Comparison of ENCODE assay signal across 24 mouse cellular contexts in the genomic region with DNA sequence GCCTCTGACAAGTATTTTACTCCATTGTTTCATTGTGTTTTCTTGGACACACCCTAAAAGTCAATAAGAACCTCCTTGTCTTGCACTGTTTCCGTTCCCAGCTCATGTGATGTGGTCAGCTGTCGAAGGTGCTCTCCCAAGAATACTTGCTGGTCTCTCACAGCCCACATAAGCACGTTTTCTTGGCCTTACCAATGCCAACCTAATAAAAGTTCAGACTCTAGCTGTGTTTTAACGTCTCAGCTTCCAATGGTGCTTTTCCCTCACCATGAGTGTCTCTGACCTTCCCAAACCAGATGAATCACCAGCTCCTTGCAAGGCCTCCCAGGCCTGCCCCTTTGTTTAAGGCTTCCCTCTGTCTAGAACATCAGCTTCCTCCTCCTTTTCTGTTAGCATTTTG. TPM values are rescaled to one million over a fixed set of nuclear protein-coding genes. Genes with fewer than 3 reads are reported as not detected.
A peak's percentile ranks its signal among the peaks of the same experiment; 100 is the strongest.
DNase-seq lines count a peak whose midpoint lies in the region; ATAC-seq and TF ChIP-seq lines count a peak whose summit lies in the region.
"Had no signal": no experiment of that assay in that cellular context is flagged by ENCODE, and none has a peak within 500 bp of the region (broad histone marks: within the 10 kb centered on the region; RNA-seq: fewer than 3 reads in every experiment).

No protein-coding gene starts in this region.

- no peaks in the 10 kb centered on the region for H3K36me3 ChIP-seq in stomach, postnatal 0 days (ENCODE audit: control insufficient read depth, insufficient read depth, low read length)
- H3K36me3 ChIP-seq: embryonic facial prominence, embryonic 13.5 days; hindbrain, embryonic 12.5 days; kidney, embryonic 15.5 days; liver, embryonic 15.5 days; neural tube, embryonic 15.5 days had no signal

- H3K4me2 ChIP-seq in stomach, postnatal 0 days (replicated peaks; ENCODE audit: low read depth), result no peak overlapping the region
- H3K4me2 ChIP-seq: embryonic facial prominence, embryonic 13.5 days; heart, embryonic 11.5 days; hindbrain, embryonic 12.5 days; kidney, embryonic 15.5 days; liver, embryonic 15.5 days; neural tube, embryonic 15.5 days had no signal

- no peak overlapping the region for H3K4me3 ChIP-seq in stomach, postnatal 0 days (ENCODE audit: low read depth, low read length)
- H3K4me3 ChIP-seq: embryonic facial prominence, embryonic 13.5 days; hindbrain, embryonic 12.5 days; kidney, embryonic 15.5 days; liver, embryonic 15.5 days; megakaryocyte, embryonic 14.5 days; neural tube, embryonic 15.5 days had no signal

- no peak for TF ChIP-seq CTCF in stomach, postnatal 0 days (IDR thresholded peaks at IDR 0.05; ENCODE audit: low read depth)

- no peaks in the 10 kb centered on the region; the same call in 1 of the 2 replicates for H3K4me1 ChIP-seq in stomach, postnatal 0 days (replicated peaks; ENCODE audit: control insufficient read depth, insufficient read depth)
- H3K4me1 ChIP-seq: embryonic facial prominence, embryonic 13.5 days; hindbrain, embryonic 12.5 days; kidney, embryonic 15.5 days; neural tube, embryonic 15.5 days had no signal

- no peak overlapping the region for H3K27ac ChIP-seq in stomach, postnatal 0 days (replicated peaks)
- H3K27ac ChIP-seq: embryonic facial prominence, embryonic 13.5 days; hindbrain, embryonic 12.5 days; kidney, embryonic 15.5 days; liver, embryonic 15.5 days; neural tube, embryonic 15.5 days had no signal

- no peaks in the 10 kb centered on the region for H3K27me3 ChIP-seq in stomach, postnatal 0 days (ENCODE audit: control insufficient read depth, insufficient read depth, low read length)
- H3K27me3 ChIP-seq: embryonic facial prominence, embryonic 13.5 days; hindbrain, embryonic 12.5 days; kidney, embryonic 15.5 days; liver, embryonic 15.5 days; megakaryocyte, embryonic 14.5 days; neural tube, embryonic 15.5 days had no signal

- TF ChIP-seq EP300 in stomach, postnatal 0 days (optimal IDR thresholded peaks at IDR 0.05), result no peak

- no peaks in the 10 kb centered on the region for H3K9me3 ChIP-seq in stomach, postnatal 0 days (ENCODE audit: control insufficient read depth, low read length)
- H3K9me3 ChIP-seq: embryonic facial prominence, embryonic 13.5 days; hindbrain, embryonic 12.5 days; kidney, embryonic 15.5 days; liver, embryonic 15.5 days; neural tube, embryonic 15.5 days had no signal

- no peak overlapping the region for H3K9ac ChIP-seq in stomach, postnatal 0 days (ENCODE audit: low read length)
- H3K9ac ChIP-seq: embryonic facial prominence, embryonic 13.5 days; hindbrain, embryonic 12.5 days; kidney, embryonic 15.5 days; liver, embryonic 15.5 days; neural tube, embryonic 15.5 days had no signal

- ATAC-seq in stomach, postnatal 0 days (ENCODE audit: low FRiP score, low TSS enrichment), result 0 out of 2 replicates have a peak, but pooled peaks have one; percentile 45
- ATAC-seq: forebrain, embryonic 14.5 days had no signal

- DNase-seq in adrenal gland, postnatal 36 days, result peak; percentile 32 to 34
- no peak for DNase-seq in adrenal gland, postnatal 25 days
- peak; percentile 54 for DNase-seq in NIH3T3 (ENCODE audit: low read depth)
- peak; percentile 10 for DNase-seq in large intestine, adult 2 months (ENCODE audit: low read depth, low spot score)
- no peak for DNase-seq in stomach, postnatal 0 days (ENCODE audit: low spot score)
- no peak for DNase-seq in spleen, postnatal 4 days (ENCODE audit: low spot score in 2 of 2)
- DNase-seq in gastrocnemius, adult 18-20 months (ENCODE audit: low spot score), result no peak
- DNase-seq: cerebellum, adult 11 months; cerebellum, postnatal 14 days; gastrocnemius, postnatal 36 days; heart, postnatal 10 days; kidney, postnatal 4 days; lung, postnatal 10 days; midbrain, embryonic 14.5 days; spleen, adult 18-20 months; thymus, postnatal 25 days had no signal

- WGBS in large intestine, adult 2 months, result 29% methylated on average over 4 of the region's 4 CpGs
- WGBS in stomach, postnatal 0 days, result 51% methylated on average over 4 of the region's 4 CpGs

RNA-seq across cellular contexts. Expression of gene Rbpj, which starts 28.2 kb away (rescaled TPM):
- 10 to 100 TPM; 39.4 to 44.5 TPM for total RNA-seq in adrenal gland, postnatal 36 days (2021)
- total RNA-seq in adrenal gland, postnatal 25 days (2021), result 37.7 and 42.6 TPM in 2 replicates
- polyA plus RNA-seq in large intestine, adult 2 months (2012; rRNA removed), result 6.5 and 9.0 TPM in 2 replicates
- 12.3 and 12.4 TPM in 2 replicates for polyA plus RNA-seq in stomach, postnatal 0 days (2015; fragmentation: Nextera tagmentation; extraction: Ambion mirVana)
- 10 to 100 TPM; 17.1 to 18.0 TPM for total RNA-seq in gastrocnemius, adult 18-20 months (2021)

Comparison
In these comparisons a context has a peak if more than half of its experiments do, and no peak if none do; other contexts are left out.
1. DNase-seq: peak in adrenal gland, postnatal 36 days (2 of 2), NIH3T3 (single experiment) and large intestine, adult 2 months (single experiment); none in adrenal gland, postnatal 25 days (single experiment), stomach, postnatal 0 days (single experiment), spleen, postnatal 4 days (0 of 2) and gastrocnemius, adult 18-20 months (single experiment).